ENCODE assay signal across 7 mouse cellular contexts in genomic region chr5:115204562-115205311, GRCm38 (mm10). TPM values are rescaled to one million over a fixed set of nuclear protein-coding genes. Genes with fewer than 3 reads are reported as not detected.
DNase-seq lines count a peak whose midpoint lies in the region; ATAC-seq and TF ChIP-seq lines count a peak whose summit lies in the region.

No protein-coding gene starts in this region.

- TF ChIP-seq CTCF in forebrain, postnatal 0 days (IDR thresholded peaks at IDR 0.05; ENCODE audit: low read depth): no peak

- peak overlapping the region; percentile 19 for H3K4me3 ChIP-seq in forebrain, postnatal 0 days (ENCODE audit: low read depth, low read length)
- peak overlapping the region; percentile 31 for H3K4me3 ChIP-seq in hindbrain, embryonic 15.5 days
- peak overlapping the region; percentile 38 for H3K4me3 ChIP-seq in limb, embryonic 12.5 days (replicated peaks)

- no peaks in the 10 kb centered on the region for H3K36me3 ChIP-seq in forebrain, postnatal 0 days (ENCODE audit: insufficient read depth)
- no peaks in the 10 kb centered on the region for H3K36me3 ChIP-seq in hindbrain, embryonic 15.5 days
- no peaks in the 10 kb centered on the region for H3K36me3 ChIP-seq in limb, embryonic 12.5 days

- peak overlapping the region; percentile 50 for H3K4me2 ChIP-seq in forebrain, postnatal 0 days (ENCODE audit: low read depth)
- peak overlapping the region; percentile 62 for H3K4me2 ChIP-seq in hindbrain, embryonic 15.5 days
- H3K4me2 ChIP-seq in limb, embryonic 12.5 days: peak overlapping the region; percentile 69

- peak overlapping the region; percentile 40 for H3K9ac ChIP-seq in forebrain, postnatal 0 days
- peak overlapping the region; percentile 33; the same call in 1 of the 2 replicates for H3K9ac ChIP-seq in hindbrain, embryonic 15.5 days
- peak overlapping the region; percentile 52; the same call in 1 of the 2 replicates for H3K9ac ChIP-seq in limb, embryonic 12.5 days (replicated peaks)

- peak; percentile 88 for ATAC-seq in forebrain, postnatal 0 days
- peak; percentile 75; the same call in 1 of the 2 replicates for ATAC-seq in hindbrain, embryonic 15.5 days (ENCODE audit: low FRiP score, low read depth)
- no peak for ATAC-seq in limb, embryonic 12.5 days (ENCODE audit: insufficient number of reproducible peaks, insufficient read depth, low FRiP score, low TSS enrichment, low read depth)

- WGBS in forebrain, postnatal 0 days: 3% methylated on average over 31 of the region's 31 CpGs
- 1% methylated on average over 31 of the region's 31 CpGs for WGBS in hindbrain, embryonic 15.5 days
- WGBS in limb, embryonic 12.5 days: 3% methylated on average over 31 of the region's 31 CpGs

- peaks cover 11% of the 10 kb centered on the region; the same call in 1 of the 2 replicates for H3K4me1 ChIP-seq in forebrain, postnatal 0 days (ENCODE audit: insufficient read depth)
- peaks cover 22% of the 10 kb centered on the region for H3K4me1 ChIP-seq in hindbrain, embryonic 15.5 days (replicated peaks)
- H3K4me1 ChIP-seq in limb, embryonic 12.5 days (replicated peaks): peaks cover 20% of the 10 kb centered on the region; the same call in 1 of the 2 replicates

- H3K27me3 ChIP-seq in forebrain, postnatal 0 days (ENCODE audit: insufficient read depth, low read length): no peaks in the 10 kb centered on the region
- H3K27me3 ChIP-seq in hindbrain, embryonic 15.5 days: 0 out of 2 replicates have a peak, but pooled peaks cover 2% of the 10 kb centered on the region
- H3K27me3 ChIP-seq in limb, embryonic 12.5 days: peaks cover 13% of the 10 kb centered on the region

- DNase-seq in MN1 (ENCODE audit: low spot score): peak; percentile 86
- peak; percentile 84 to 85 for DNase-seq in cerebellum, adult 18-20 months
- peak; percentile 76 for DNase-seq in forebrain, postnatal 0 days
- DNase-seq in neural tube, embryonic 10.5 days (ENCODE audit: extremely low spot score, low spot score): peak; percentile 81
- no peak for DNase-seq in ovary, postnatal 14 days (ENCODE audit: low spot score)

- peak overlapping the region; percentile 74 for H3K27ac ChIP-seq in forebrain, postnatal 0 days (ENCODE audit: low read depth, low read length)
- peak overlapping the region; percentile 68 for H3K27ac ChIP-seq in hindbrain, embryonic 15.5 days (replicated peaks)
- no peak overlapping the region for H3K27ac ChIP-seq in limb, embryonic 12.5 days

- no peaks in the 10 kb centered on the region for H3K9me3 ChIP-seq in forebrain, postnatal 0 days (ENCODE audit: low read length)
- no peaks in the 10 kb centered on the region for H3K9me3 ChIP-seq in hindbrain, embryonic 15.5 days
- H3K9me3 ChIP-seq in limb, embryonic 12.5 days: no peaks in the 10 kb centered on the region

RNA-seq across cellular contexts. Expression of gene Cabp1, which starts 10.6 kb away (rescaled TPM):
- 28.1 and 31.5 TPM in 2 replicates for total RNA-seq in forebrain, postnatal 0 days (2014; rRNA removed)
- polyA plus RNA-seq in forebrain, postnatal 0 days (2015; fragmentation: Nextera tagmentation; extraction: Ambion mirVana): 12.6 and 19.4 TPM in 2 replicates
- 11.2 and 14.2 TPM in 2 replicates for polyA plus RNA-seq in hindbrain, embryonic 15.5 days (2015; fragmentation: Nextera tagmentation; extraction: Ambion mirVana)
- polyA plus RNA-seq in limb, embryonic 12.5 days (2016; fragmentation: Nextera tagmentation; extraction: Ambion mirVana): 1.1 and 1.3 TPM in 2 replicates

RNA-seq across cellular contexts. Expression of gene Pop5, which starts 30.9 kb away (rescaled TPM):
- 32.8 and 40.8 TPM in 2 replicates for total RNA-seq in forebrain, postnatal 0 days (2014; rRNA removed)
- polyA plus RNA-seq in forebrain, postnatal 0 days (2015; fragmentation: Nextera tagmentation; extraction: Ambion mirVana): 85.9 and 96.6 TPM in 2 replicates
- polyA plus RNA-seq in hindbrain, embryonic 15.5 days (2015; fragmentation: Nextera tagmentation; extraction: Ambion mirVana): 102 TPM in 2 replicates
- polyA plus RNA-seq in limb, embryonic 12.5 days (2016; fragmentation: Nextera tagmentation; extraction: Ambion mirVana): 93.9 and 104 TPM in 2 replicates

RNA-seq across cellular contexts. Expression of gene Mlec, which starts 46.8 kb away (rescaled TPM):
- 49.9 and 58.6 TPM in 2 replicates for total RNA-seq in forebrain, postnatal 0 days (2014; rRNA removed)
- 8.4 and 15.7 TPM in 2 replicates for polyA plus RNA-seq in forebrain, postnatal 0 days (2015; fragmentation: Nextera tagmentation; extraction: Ambion mirVana)
- 30.6 and 33.6 TPM in 2 replicates for polyA plus RNA-seq in hindbrain, embryonic 15.5 days (2015; fragmentation: Nextera tagmentation; extraction: Ambion mirVana)
- polyA plus RNA-seq in limb, embryonic 12.5 days (2016; fragmentation: Nextera tagmentation; extraction: Ambion mirVana): 76.6 and 89.6 TPM in 2 replicates
